Mouse (Mus musculus) ES-Bruce4 (cell line): ENCODE results near the gene Atg4a-ps.

ENCODE experiments used
- CTCF ChIP-seq: IDR thresholded peaks from one replicate; pipeline ENCODE4 v1.8.1; 2011; ENCODE audit warnings: low read depth, low read length
- POLR2A ChIP-seq: IDR thresholded peaks from one replicate; pipeline ENCODE4 v1.8.1; 2011; ENCODE audit warnings: low read length; ENCODE audit not compliant: insufficient read depth

DNA sequence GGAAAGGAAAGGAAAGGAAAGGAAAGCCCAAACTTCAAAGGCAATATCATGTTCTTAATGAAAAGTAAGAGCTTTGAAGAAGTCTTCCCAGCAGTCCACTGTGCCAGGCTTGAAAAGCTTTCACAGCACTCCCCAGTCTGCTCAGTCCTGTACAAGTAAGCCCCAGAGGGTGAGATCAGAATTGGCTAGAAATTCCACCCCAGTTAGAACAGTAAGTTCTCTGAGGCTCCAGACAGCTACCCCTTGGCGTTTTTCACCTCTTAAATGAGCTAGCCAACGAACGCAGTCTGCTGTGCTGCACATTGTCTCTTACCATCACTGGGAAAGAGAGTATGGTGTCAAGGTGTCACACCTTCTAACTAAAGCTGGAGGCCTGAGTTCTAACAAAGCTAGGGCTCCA lies 18.2 kb downstream of the Atg4a-ps start:
- TF ChIP-seq POLR2A = no peak
- no peak for TF ChIP-seq CTCF
